Mouse (Mus musculus) olfactory bulb, adult 2 months (tissue): Measurements from ENCODE around the gene Snapc5.
"Not testable (repeated sequence)": the region's sequence is repeated elsewhere in the genome, so short reads cannot be mapped to it uniquely, and the experiment has no call there.

Experiments
- CTCF ChIP-seq: fragments of 200-500 bp; IDR thresholded peaks from 2 replicates; pipeline ENCODE4 v1.5.1; 2012; ENCODE audit warnings: low read depth, mild to moderate bottlenecking, low read length, moderate library complexity; ENCODE audit not compliant: insufficient read depth
- POLR2A ChIP-seq: fragments of 200-500 bp; IDR thresholded peaks from 2 replicates; pipeline ENCODE4 v1.6.1; 2012; ENCODE audit warnings: mild to moderate bottlenecking, low read depth, low read length, moderate library complexity; ENCODE audit not compliant: insufficient read depth

DNA sequence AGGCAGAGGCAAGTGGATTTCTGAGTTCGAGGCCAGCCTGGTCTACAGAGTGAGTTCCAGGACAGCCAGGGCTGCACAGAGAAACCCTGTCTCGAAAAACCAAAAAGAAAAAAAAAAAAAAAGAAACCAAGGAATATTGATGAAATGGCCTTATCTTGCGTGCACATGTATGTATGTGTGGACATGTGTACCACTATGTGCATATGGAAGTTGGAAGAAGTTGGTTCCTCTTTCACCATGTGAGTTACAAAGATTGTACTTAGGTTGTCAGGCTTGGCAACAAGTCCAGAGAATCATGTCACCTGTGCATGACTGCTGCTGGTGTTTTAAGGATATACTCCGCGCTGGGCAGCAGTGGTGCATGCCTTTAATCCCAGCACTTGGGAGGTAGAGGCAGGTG lies 4.2 kb downstream of the Snapc5 start:
- TF ChIP-seq CTCF, POLR2A: not testable (repeated sequence)
